Mouse (Mus musculus) fibroblast of lung, adult 2 months (primary cell): ENCODE data around the gene Edar.

Experiments
- DNase-seq: peaks from one replicate; pipeline ENCODE4 v3.0.0-alpha.2; 2011; ENCODE audit warnings: low read depth

Edar gene

GRCm38 (mm10) chr10:58601431-58601901 lies 74.0 kb downstream of the Edar start:
- DNase-seq, result peak; percentile 82

GRCm38 (mm10) chr10:58600983-58601382 lies 74.5 kb downstream of the Edar start:
- peak; percentile 8 for DNase-seq

- no peak for DNase-seq
These were observed 75.3 kb downstream of the Edar start for GRCm38 (mm10) chr10:58600151-58600550.

- DNase-seq, result no peak
These were observed 79.6 kb downstream of the Edar start for GRCm38 (mm10) chr10:58595821-58596220.

- DNase-seq, result no peak
These were observed 80.3 kb downstream of the Edar start for GRCm38 (mm10) chr10:58595197-58595596.

- DNase-seq, result no peak
These were observed 81.0 kb downstream of the Edar start for GRCm38 (mm10) chr10:58594486-58594885.

GRCm38 (mm10) chr10:58585427-58586223 lies 89.8 kb downstream of the Edar start:
- DNase-seq, result peak; percentile 51

GRCm38 (mm10) chr10:58560521-58560920 lies 114.9 kb downstream of the Edar start:
- DNase-seq, result no peak

- peak; percentile 46 for DNase-seq
These were observed 115.6 kb downstream of the Edar start for GRCm38 (mm10) chr10:58559901-58560300.

- peak; percentile 18 for DNase-seq
These were observed 116.4 kb downstream of the Edar start for GRCm38 (mm10) chr10:58559098-58559497.

- DNase-seq, result no peak
These were observed 120.6 kb downstream of the Edar start for GRCm38 (mm10) chr10:58554693-58555387.
